Mouse (Mus musculus) macrophage (primary cell): ENCODE results near the gene Gli2. TPM values are rescaled to one million over a fixed set of nuclear protein-coding genes. Genes with fewer than 3 reads are reported as not detected.

ENCODE experiments used
- H3K27ac ChIP-seq: fragments of 350-480 bp; formaldehyde crosslinking; 2 replicates; pipeline ENCODE4 v1.9.0; 2021
- H3K36me3 ChIP-seq: fragments of 350-480 bp; formaldehyde crosslinking; 2 replicates; pipeline ENCODE4 v1.9.0; 2021; ENCODE audit errors: inconsistent target
- H3K4me3 ChIP-seq: fragments of 350-480 bp; formaldehyde crosslinking; 2 replicates; pipeline ENCODE4 v1.9.0; 2021; ENCODE audit errors: inconsistent target
- H3K79me2 ChIP-seq: fragments of 350-480 bp; formaldehyde crosslinking; 2 replicates; pipeline ENCODE4 v1.9.0; 2021; ENCODE audit errors: inconsistent target
- WGBS: methylation state at CpG from one replicate; pipeline ENCODE4 v1.1.7; 2026; ENCODE audit warnings: inconsistent platforms; ENCODE audit not compliant: missing documents; 5-methylcytosine and 5-hydroxymethylcytosine counted together
- polyA plus RNA-seq: library from polyadenylated mRNA; stranded (reverse); fragments of 250-400 nt; gene quantifications from 3 replicates; pipeline ENCODE4 v1.2.4, GENCODE M21; 2018; ENCODE audit warnings: inconsistent platforms

The Gli2 gene
- polyA plus RNA-seq, 1 experiment from 2014 or later, result not detected

- Histone ChIP-seq H3K79me2 (no peaks in the 10 kb centered on the region), H3K4me3 (no peak overlapping the region), H3K27ac (no peak overlapping the region), H3K36me3 (no peaks in the 10 kb centered on the region)
- 82% methylated on average over 20 of the region's 20 CpGs for WGBS
These were observed 11.7 kb upstream of the Gli2 start for GRCm38 (mm10) chr1:119064892-119065671.

GRCm38 (mm10) chr1:119056491-119056890, 3.1 kb upstream of the Gli2 start:
- Histone ChIP-seq H3K79me2 (no peaks in the 10 kb centered on the region), H3K27ac (no peak overlapping the region), H3K36me3 (no peaks in the 10 kb centered on the region), H3K4me3 (no peak overlapping the region)
- 84% methylated on average over 8 of the region's 8 CpGs for WGBS

GRCm38 (mm10) chr1:119055801-119056200, 2.4 kb upstream of the Gli2 start:
- H3K79me2 ChIP-seq, result no peaks in the 10 kb centered on the region
- H3K27ac ChIP-seq, result no peak overlapping the region
- WGBS, result 90% methylated on average over 4 of the region's 4 CpGs
- H3K4me3 ChIP-seq, result no peak overlapping the region
- H3K36me3 ChIP-seq, result no peaks in the 10 kb centered on the region

- Histone ChIP-seq H3K79me2 (no peaks in the 10 kb centered on the region), H3K36me3 (no peaks in the 10 kb centered on the region), H3K27ac (no peak overlapping the region), H3K4me3 (no peak overlapping the region)
- 37% methylated on average over 6 of the region's 6 CpGs for WGBS
These were observed 1.0 kb upstream of the Gli2 start for GRCm38 (mm10) chr1:119054468-119054867.

GRCm38 (mm10) chr1:119053872-119054354, 494 bp upstream of the Gli2 start:
- Histone ChIP-seq H3K36me3 (no peaks in the 10 kb centered on the region), H3K27ac (no peak overlapping the region), H3K4me3 (no peak overlapping the region), H3K79me2 (no peaks in the 10 kb centered on the region)
- WGBS, result 4% methylated on average over 24 of the region's 25 CpGs

- Histone ChIP-seq H3K79me2 (no peaks in the 10 kb centered on the region), H3K27ac (no peak overlapping the region), H3K4me3 (no peak overlapping the region), H3K36me3 (no peaks in the 10 kb centered on the region)
- WGBS, result 3% methylated on average over 33 of the region's 33 CpGs
These were observed 715 bp downstream of the Gli2 start for GRCm38 (mm10) chr1:119052631-119053177.

- 2% methylated on average over 16 of the region's 21 CpGs for WGBS
- Histone ChIP-seq H3K79me2 (no peaks in the 10 kb centered on the region), H3K4me3 (no peak overlapping the region), H3K36me3 (no peaks in the 10 kb centered on the region), H3K27ac (no peak overlapping the region)
These were observed 1.4 kb downstream of the Gli2 start for GRCm38 (mm10) chr1:119051938-119052551.

- H3K4me3 ChIP-seq, result no peak overlapping the region
- 12% methylated on average over 21 of the region's 21 CpGs for WGBS
- no peaks in the 10 kb centered on the region for H3K36me3 ChIP-seq
- H3K79me2 ChIP-seq, result no peaks in the 10 kb centered on the region
- H3K27ac ChIP-seq, result no peak overlapping the region
These were observed 2.1 kb downstream of the Gli2 start for GRCm38 (mm10) chr1:119051192-119051937.

- no peaks in the 10 kb centered on the region for H3K79me2 ChIP-seq
- no peak overlapping the region for H3K27ac ChIP-seq
- no peak overlapping the region for H3K4me3 ChIP-seq
- H3K36me3 ChIP-seq, result no peaks in the 10 kb centered on the region
- WGBS, result 84% methylated on average over 10 of the region's 10 CpGs
These were observed 3.4 kb downstream of the Gli2 start for GRCm38 (mm10) chr1:119049812-119050615.

- no peak overlapping the region for H3K4me3 ChIP-seq
- no peaks in the 10 kb centered on the region for H3K79me2 ChIP-seq
- H3K36me3 ChIP-seq, result no peaks in the 10 kb centered on the region
- 46% methylated on average over 11 of the region's 11 CpGs for WGBS
- no peak overlapping the region for H3K27ac ChIP-seq
These were observed 4.4 kb downstream of the Gli2 start for GRCm38 (mm10) chr1:119048988-119049387.

GRCm38 (mm10) chr1:119048547-119048946, 4.9 kb downstream of the Gli2 start:
- Histone ChIP-seq H3K4me3 (no peak overlapping the region), H3K79me2 (no peaks in the 10 kb centered on the region), H3K36me3 (no peaks in the 10 kb centered on the region), H3K27ac (no peak overlapping the region)
- WGBS, result 35% methylated on average over 6 of the region's 6 CpGs

GRCm38 (mm10) chr1:119047462-119048371, 5.7 kb downstream of the Gli2 start:
- H3K4me3 ChIP-seq, result no peak overlapping the region
- no peak overlapping the region for H3K27ac ChIP-seq
- no peaks in the 10 kb centered on the region for H3K36me3 ChIP-seq
- H3K79me2 ChIP-seq, result no peaks in the 10 kb centered on the region
- 17% methylated on average over 39 of the region's 61 CpGs for WGBS

- 93% methylated on average over 1 of the region's 1 CpGs for WGBS
- Histone ChIP-seq H3K79me2 (no peaks in the 10 kb centered on the region), H3K4me3 (no peak overlapping the region), H3K36me3 (no peaks in the 10 kb centered on the region), H3K27ac (no peak overlapping the region)
These were observed 15.0 kb downstream of the Gli2 start for GRCm38 (mm10) chr1:119038436-119038835.
